Mouse (Mus musculus): ENCODE measurements around the gene 1700066M21Rik.

1700066M21Rik gene

DNA sequence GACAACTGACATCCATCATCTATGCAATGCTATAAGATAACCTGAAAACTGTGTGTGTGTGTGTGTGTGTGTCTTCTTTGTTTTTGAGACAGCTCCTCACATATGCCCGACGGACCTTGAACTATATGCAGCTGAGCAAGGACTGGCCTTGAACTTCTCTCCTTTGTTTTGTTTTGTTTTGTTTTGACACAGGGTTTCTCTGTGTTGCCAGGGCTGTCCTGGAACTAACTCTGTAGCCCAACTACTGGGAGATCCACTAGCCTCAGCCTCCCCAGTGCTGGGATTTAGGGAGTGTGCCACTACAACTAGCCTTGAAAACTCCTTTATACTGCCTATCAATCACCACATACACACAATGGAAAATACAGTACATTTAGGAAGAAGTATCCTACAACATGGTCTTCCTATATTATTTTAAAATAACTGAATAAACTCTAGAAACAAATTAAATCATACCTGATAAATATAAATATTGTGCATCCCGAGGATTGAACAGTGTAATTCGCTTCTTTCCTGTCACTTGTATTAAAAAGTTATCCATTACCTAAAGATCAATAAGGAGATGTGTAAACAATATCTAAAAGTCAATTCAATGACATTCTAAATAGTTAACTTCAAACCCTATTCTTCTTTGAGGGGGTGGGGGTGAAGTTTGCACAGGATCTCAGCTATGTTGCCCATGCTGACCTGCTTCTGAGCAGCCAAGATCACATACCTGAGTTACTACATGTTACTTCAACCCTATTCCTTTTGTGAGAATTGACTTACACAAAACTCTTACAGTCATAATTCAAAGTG is 13.8 kb downstream of the 1700066M21Rik start:
- intact Hi-C loops (cut with DNase I) = no loop called here

DNA sequence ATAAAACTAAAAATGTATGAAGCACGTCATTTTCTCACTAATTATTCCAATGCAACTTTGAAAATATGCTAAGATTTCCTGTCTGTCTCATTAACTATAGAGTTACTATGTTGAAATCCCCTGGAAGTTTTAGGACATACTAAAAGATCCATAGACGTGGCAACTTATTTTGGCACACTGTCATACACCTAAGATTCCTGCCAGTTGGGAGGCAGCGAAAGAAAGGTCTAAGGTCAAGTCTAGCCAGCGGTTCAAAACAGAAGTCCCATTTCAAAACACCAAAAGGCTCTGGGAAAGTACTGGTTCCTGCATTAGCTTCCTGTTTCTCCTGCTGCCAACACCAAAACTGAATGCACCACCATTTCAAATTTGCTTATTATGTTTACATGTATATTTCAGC is 15.0 kb downstream of the 1700066M21Rik start:
- intact Hi-C loops (cut with DNase I) = no loop called here

DNA sequence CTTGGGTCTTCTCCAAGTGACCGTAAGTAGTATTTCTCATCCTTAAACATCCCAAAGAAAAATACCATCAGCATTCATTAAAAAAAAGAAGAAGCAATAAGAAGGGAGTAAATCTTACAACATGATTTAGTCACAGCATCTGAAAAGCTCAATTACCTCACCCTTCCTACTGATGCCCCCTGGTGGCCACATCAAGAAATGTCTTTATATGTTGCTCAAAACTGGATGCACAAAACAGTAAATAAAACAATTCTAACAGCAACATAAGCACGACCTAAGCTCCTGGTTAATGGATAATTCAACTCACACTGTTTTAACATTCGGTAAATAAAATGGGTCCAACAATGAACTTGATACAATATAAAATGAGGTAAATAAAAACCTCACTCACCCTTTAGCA is 16.6 kb downstream of the 1700066M21Rik start:
- intact Hi-C loops (cut with DNase I) = no loop called here

DNA sequence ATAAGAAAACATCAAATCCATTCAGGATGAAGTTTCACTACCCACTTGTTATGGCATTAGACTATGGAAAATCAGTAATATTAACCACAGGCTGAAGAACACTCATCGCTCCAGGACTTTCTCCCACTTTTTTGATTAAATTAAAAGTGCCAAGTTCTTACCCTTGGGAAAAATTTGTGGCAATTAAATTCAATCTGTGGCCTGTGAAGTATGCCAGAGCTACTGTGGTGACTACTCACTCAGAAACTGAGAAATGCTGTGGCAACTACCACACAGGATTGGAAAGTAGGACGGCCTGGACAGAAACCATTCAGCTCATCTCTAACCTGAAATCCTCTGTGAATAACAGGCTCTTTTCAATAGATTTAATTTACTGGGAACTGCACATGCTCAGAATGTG is 22.9 kb downstream of the 1700066M21Rik start:
- intact Hi-C loops (cut with DNase I) = no loop called here

GRCm38 (mm10) chr1:57400877-57401276 is 23.5 kb downstream of the 1700066M21Rik start:
- intact Hi-C loops (cut with DNase I) = no loop called here

DNA sequence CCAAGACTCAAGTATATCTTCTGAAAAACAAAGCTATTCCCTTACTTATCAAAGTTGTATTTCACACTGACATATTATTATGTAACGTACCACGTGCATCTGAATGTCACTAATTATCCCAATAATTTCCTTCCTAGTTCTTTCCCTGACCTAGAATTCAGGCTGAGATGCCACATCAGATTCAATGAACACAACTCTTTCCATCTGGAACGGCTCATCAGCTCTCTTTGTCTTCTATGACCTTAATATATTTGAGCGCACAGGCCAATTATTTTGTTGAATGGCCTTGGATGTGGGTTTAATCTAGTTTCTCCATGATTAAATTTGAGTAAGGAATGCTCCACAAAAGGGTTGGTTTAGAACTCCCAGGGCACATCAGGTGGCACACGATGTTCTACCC is 24.7 kb downstream of the 1700066M21Rik start:
- intact Hi-C loops (cut with DNase I) = no loop called here

GRCm38 (mm10) chr1:57406187-57407151 is 29.0 kb downstream of the 1700066M21Rik start, which contains the start of the genes Maip1 and Tyw5:
Gene Maip1 (plus strand): TSS chr1:57406328.
Gene Tyw5 (minus strand): TSS chr1:57407101.
- intact Hi-C loops (cut with DNase I) = no loop called here

DNA sequence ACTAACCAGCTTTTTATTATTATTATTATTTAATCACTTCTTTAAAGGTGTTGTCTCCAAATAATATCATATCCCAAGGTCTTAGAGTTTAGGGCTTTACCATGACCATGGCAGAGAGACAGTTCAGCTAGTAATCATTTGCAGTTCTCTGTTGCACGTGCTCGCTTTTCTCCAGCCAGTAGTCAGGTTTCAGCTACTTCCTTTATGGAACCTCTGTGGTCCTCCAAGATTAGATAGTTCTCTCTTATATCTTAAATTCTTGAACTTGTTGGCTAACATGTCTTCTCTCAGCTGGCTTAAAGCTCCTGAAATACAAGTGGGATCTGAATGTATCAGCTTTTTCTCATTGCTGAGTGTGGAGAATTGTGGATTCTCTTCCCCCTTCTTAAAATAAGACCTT is 31.6 kb downstream of the 1700066M21Rik start:
- intact Hi-C loops (cut with DNase I) = no loop called here

DNA sequence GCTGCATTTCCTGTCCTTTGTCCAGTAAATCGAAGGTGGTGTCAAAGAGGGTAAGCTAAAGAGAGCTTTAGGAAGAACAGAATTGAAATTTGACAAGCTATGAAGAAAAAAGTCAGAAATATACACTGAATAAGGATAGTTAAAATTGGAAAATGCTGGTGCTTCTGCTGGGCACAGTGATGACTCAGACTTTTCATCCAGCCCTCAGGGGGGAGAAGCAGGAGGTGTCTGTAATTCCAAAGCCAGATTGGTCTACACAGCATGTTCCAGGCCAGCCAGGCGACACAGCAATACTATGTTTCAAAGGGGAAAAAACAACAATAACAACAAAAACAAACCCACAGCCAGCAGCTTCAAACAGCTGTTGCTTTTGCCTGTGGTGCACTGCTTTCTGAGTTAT is 36.0 kb downstream of the 1700066M21Rik start:
- intact Hi-C loops (cut with DNase I) = no loop called here

DNA sequence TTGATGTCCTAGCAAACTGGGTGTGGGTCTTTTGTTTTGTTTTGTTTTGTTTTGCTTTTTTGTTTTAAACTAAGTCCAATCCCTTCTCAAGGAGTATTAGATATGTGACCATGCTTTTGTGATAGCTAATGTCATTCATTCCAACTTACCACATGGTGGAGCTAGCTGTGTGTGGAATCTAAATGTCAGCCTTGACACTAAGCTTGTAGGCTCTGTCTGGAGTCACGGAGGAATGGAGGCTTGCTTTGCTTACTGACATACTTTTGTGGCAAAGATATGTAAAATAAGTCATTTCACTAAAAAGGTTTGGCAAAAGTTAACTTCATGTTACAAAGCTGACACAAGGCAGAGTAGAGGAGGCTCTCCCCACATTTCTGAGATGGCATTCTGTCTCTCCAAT is 46.3 kb downstream of the 1700066M21Rik start:
- intact Hi-C loops (cut with DNase I) = loop anchor here (10.0 kb wide), 2 partner anchors 601 to 871 kb away; partner anchors contain the start of gene Aox1

DNA sequence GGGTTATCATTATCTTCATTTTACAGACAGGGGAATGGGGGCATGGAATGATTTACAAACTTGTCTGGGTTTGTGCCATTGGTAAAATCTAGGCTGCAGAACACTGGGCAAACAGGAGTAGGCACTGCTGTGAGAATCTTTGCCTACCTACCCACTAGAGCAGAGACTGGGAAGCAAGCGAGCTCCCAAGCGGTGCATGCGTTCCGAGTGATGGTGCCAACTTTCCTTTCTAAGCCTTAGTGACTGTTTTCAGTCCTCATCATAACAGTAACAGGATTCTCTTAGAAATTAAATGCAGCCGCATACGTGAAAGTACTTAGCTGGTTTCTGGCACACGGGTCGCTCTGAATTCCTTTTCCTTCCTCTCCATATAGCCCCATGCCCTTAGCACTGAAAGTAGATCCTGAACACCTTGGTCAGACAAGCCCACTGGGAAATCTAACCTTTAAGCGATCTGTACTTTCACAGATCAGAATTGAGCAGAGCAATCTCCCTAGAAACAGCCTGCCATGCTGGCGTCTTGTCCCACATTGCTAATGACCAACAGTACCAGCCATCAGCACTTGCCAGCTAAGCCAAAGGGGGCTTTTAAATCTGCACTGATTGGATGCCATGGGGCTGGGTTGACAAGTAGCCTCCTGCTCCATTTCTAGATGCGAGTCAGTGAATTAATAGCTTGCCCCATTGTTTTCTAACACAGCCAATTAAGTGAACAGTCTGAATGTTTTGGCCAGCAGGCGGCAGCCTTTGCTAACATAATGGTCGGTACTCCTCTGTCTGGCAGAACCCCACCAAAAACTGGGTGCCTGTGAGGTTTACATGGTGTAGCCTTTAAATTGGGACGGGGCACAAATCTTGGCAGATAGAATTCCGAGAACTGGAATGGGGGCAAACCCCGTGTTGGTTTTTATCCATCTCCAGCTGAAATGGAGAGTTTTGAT is 51.2 kb downstream of the 1700066M21Rik start:
- intact Hi-C loops (cut with DNase I) = loop anchor here (1.0 to 10.0 kb wide), 4 partner anchors 521 to 866 kb away; partner anchors contain the start of gene Aox1

DNA sequence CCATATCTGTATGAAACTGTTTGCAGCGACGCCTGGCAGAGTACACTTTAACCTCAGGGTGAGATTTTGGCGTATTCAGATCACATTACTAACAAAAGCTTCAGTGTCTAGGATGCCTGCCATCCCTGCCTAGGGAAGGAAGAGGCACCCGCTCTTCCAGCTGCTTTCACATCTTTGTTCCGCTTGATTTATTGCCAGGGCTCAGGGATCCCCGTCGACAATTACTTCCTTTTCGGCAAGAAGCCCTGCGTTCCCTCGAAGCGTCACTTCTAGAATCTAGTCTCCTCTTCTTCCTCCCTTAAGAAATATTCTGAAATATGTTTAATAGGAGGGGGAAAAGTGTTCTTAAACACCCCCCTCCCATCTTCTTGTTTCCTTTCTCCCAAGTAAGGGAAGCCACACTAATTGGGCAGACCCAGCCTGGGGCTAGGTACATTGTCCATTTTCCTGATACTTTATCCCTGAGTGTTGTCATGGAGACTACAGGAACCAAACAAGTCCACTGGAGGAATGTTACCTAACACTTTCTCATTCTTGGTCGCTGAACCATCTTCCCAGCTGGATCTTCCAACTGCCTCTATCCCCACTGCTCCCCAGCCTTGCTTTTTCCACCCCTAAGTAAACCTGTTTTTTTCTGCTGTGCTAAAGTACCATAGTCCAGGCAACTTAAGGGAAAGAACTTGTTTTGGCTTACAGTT is 52.5 kb downstream of the 1700066M21Rik start:
- intact Hi-C loops (cut with DNase I) = loop anchor here (1.0 to 10.0 kb wide), 5 partner anchors 345 to 865 kb away; partner anchors contain the start of genes Aox1 and Spats2l

- intact Hi-C loops (cut with DNase I) = loop anchor here (10.0 kb wide), 1 partner anchor 342 kb away; the partner anchor contains the start of gene Spats2l
Observed at GRCm38 (mm10) chr1:57433141-57433540, 55.7 kb downstream of the 1700066M21Rik start.

Data from adrenal gland (tissue).